Mouse (Mus musculus) myocyte (in vitro differentiated cells): ENCODE results near the gene Klhl25. TPM values are rescaled to one million over a fixed set of nuclear protein-coding genes. Genes with fewer than 3 reads are reported as not detected.

Experiments used
- H3K27me3 ChIP-seq: one replicate; pipeline ENCODE4 v1.6.1; 2011; ENCODE audit not compliant: control insufficient read depth, insufficient read depth, insufficient read length
- H3K36me3 ChIP-seq: one replicate; pipeline ENCODE4 v1.6.1; 2011; ENCODE audit not compliant: control insufficient read depth, insufficient read depth
- H3K4me2 ChIP-seq: one replicate; pipeline ENCODE4 v1.6.1; 2011; ENCODE audit warnings: low read depth, control low read depth
- H3K4me3 ChIP-seq: one replicate; pipeline ENCODE4 v1.5.1; 2011; ENCODE audit warnings: mild to moderate bottlenecking, control low read depth, moderate library complexity
- H3K79me2 ChIP-seq: one replicate; pipeline ENCODE4 v1.6.1; 2011; ENCODE audit not compliant: control insufficient read depth, insufficient read depth
- H3ac ChIP-seq: one replicate; pipeline ENCODE4 v1.6.1; 2011; ENCODE audit not compliant: control insufficient read depth, insufficient read length
- CEBPB ChIP-seq: IDR thresholded peaks from 2 replicates; pipeline ENCODE4 v1.6.1; 2011; ENCODE audit warnings: mild to moderate bottlenecking, moderate library complexity; ENCODE audit not compliant: poor library complexity, insufficient read depth, severe bottlenecking
- E2F4 ChIP-seq: IDR thresholded peaks from one replicate; pipeline ENCODE4 v1.6.1; 2011; ENCODE audit warnings: mild to moderate bottlenecking, control low read depth, moderate library complexity; ENCODE audit not compliant: insufficient read depth
- MAX ChIP-seq: IDR thresholded peaks from one replicate; pipeline ENCODE4 v1.6.1; 2011; ENCODE audit warnings: low read depth, mild to moderate bottlenecking, control low read depth
- MYOD1 ChIP-seq, 3 experiments: IDR thresholded peaks; one replicate each; pipeline ENCODE4 v1.6.1; 2011; ENCODE audit warnings: control low read depth in 2 of 3, low read depth in 2 of 3, mild to moderate bottlenecking in 2 of 3, moderate library complexity in 1 of 3; ENCODE audit not compliant: insufficient read length in 2 of 3, control insufficient read depth in 1 of 3
- MYOG ChIP-seq, 3 experiments: IDR thresholded peaks; one replicate each; pipeline ENCODE4 v1.6.1; 2011; ENCODE audit warnings: control low read depth in 2 of 3, low read depth in 2 of 3, mild to moderate bottlenecking in 2 of 3; ENCODE audit not compliant: insufficient read length in 2 of 3, control insufficient read depth in 1 of 3, insufficient read depth in 1 of 3
- POLR2A ChIP-seq: IDR thresholded peaks from one replicate; pipeline ENCODE4 v1.6.1; 2011; ENCODE audit warnings: low read depth, mild to moderate bottlenecking, control low read depth, moderate library complexity; ENCODE audit not compliant: insufficient read length
- POLR2AphosphoS2 ChIP-seq: IDR thresholded peaks from one replicate; pipeline ENCODE4 v1.6.1; 2011; ENCODE audit warnings: low read depth, control low read depth; ENCODE audit not compliant: insufficient read length
- REST ChIP-seq: IDR thresholded peaks from one replicate; pipeline ENCODE4 v1.6.1; 2011; ENCODE audit warnings: mild to moderate bottlenecking, control low read depth, moderate library complexity; ENCODE audit not compliant: insufficient read depth, insufficient read length
- SRF ChIP-seq: IDR thresholded peaks from one replicate; pipeline ENCODE4 v1.6.1; 2011; ENCODE audit warnings: low read depth; ENCODE audit not compliant: control insufficient read depth, insufficient read length
- TCF12 ChIP-seq: IDR thresholded peaks from one replicate; pipeline ENCODE4 v1.6.1; 2011; ENCODE audit warnings: mild to moderate bottlenecking, control low read depth; ENCODE audit not compliant: poor library complexity, insufficient read depth, severe bottlenecking
- TCF3 ChIP-seq: IDR thresholded peaks from one replicate; pipeline ENCODE4 v1.6.1; 2011; ENCODE audit warnings: low read depth, control low read depth; ENCODE audit not compliant: insufficient read length
- USF1 ChIP-seq: IDR thresholded peaks from one replicate; pipeline ENCODE4 v1.6.1; 2011; ENCODE audit warnings: low read depth, mild to moderate bottlenecking, control low read depth, moderate library complexity
- polyA plus RNA-seq: library from polyadenylated mRNA; unstranded; fragments of >200 nt; fragmentation: generic; extraction: Trizol; gene quantifications from one replicate; pipeline ENCODE4 v1.2.1, GENCODE M21; 2012; ENCODE audit warnings: missing spikeins

The Klhl25 gene
- polyA plus RNA-seq, 1 experiment, result 14.6 TPM

GRCm38 (mm10) chr7:75823071-75823470 lies 25.0 kb upstream of the Klhl25 start:
- no peak for TF ChIP-seq MYOD1 (IDR thresholded peaks at IDR 0.05; ENCODE audit: control insufficient read depth in 1 of 3, insufficient read length in 2 of 3, low read depth in 2 of 3)
- no peak for TF ChIP-seq POLR2A
- no peak for TF ChIP-seq E2F4
- TF ChIP-seq MAX, result no peak
- no peak for TF ChIP-seq TCF12
- TF ChIP-seq SRF, result no peak
- no peak for TF ChIP-seq CEBPB
- no peak for TF ChIP-seq MYOG (IDR thresholded peaks at IDR 0.05; ENCODE audit: control insufficient read depth in 1 of 3, insufficient read depth in 1 of 3, insufficient read length in 2 of 3, low read depth in 2 of 3)
- H3K4me2 ChIP-seq, result no peak overlapping the region

DNA sequence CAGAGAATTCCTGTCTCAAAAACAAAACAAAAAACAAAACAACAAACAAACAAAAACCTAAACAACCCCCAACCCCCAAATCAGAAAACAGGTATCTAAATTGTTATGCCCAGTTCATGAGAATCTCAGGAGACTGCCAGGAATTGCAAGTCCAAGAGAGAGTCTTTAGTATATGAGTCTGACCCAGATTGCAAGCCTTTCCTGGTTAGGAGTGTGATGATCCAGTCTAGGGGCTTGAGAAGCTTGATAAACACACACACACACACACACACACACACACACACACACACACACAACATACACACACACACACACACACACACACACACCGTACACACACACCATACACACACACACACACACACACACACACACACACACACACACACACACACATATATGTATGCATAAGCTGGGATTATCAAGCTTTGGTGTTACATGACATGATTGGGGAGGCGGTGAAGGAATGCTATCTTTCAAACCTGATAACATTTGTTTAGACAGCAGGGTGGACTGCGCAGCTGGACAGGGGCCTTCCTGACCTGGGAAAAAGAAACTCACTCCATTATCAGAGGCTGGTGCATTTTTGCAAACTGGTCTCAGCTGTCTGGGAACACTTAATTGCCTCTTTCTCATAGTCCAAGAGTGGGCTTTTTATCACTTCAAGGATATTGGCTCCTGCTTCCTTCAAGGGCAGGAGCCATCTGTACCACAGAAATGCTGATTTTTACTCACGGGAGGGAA lies 21.6 kb upstream of the Klhl25 start:
- Histone ChIP-seq H3K4me2 (no peak overlapping the region), H3K36me3 (no peaks in the 10 kb centered on the region), H3K27me3 (no peaks in the 10 kb centered on the region), H3K4me3 (no peak overlapping the region), H3K79me2 (no peaks in the 10 kb centered on the region), H3ac (no peak overlapping the region)
- no peak for TF ChIP-seq REST
- TF ChIP-seq USF1, result no peak
- TF ChIP-seq TCF3, result no peak

More at GRCm38 (mm10) chr7:75823071-75823470, 25.0 kb upstream of the Klhl25 start:
- no peak overlapping the region for H3K4me3 ChIP-seq
- no peaks in the 10 kb centered on the region for H3K27me3 ChIP-seq
- H3ac ChIP-seq, result no peak overlapping the region
- H3K36me3 ChIP-seq, result no peaks in the 10 kb centered on the region
- no peaks in the 10 kb centered on the region for H3K79me2 ChIP-seq

DNA sequence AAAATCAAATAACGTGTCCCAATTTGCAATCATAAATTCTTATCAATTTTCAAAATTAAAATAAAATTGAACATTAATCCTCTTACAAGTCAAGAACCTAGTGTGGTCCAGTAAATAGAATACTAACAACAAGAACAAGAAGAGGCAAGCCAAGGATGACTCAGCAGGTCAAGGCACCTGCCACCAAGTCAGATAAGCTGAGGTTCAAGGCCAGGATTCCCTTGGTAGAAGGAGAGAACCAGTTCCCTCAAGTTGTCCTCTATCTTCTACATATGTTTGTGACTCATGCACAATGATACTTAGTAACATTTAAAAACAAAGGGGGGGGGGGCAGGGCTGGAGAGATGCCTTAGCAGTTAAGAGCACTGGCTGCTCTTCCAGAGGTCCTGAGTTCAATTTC lies 20.8 kb upstream of the Klhl25 start:
- no peaks in the 10 kb centered on the region for H3K36me3 ChIP-seq
- H3K79me2 ChIP-seq, result no peaks in the 10 kb centered on the region
- no peak overlapping the region for H3ac ChIP-seq
- no peak overlapping the region for H3K4me2 ChIP-seq
- TF ChIP-seq TCF3 (no peak), CEBPB (no peak), POLR2A (no peak), MAX (no peak), MYOD1 (IDR thresholded peaks at IDR 0.05; ENCODE audit: control insufficient read depth in 1 of 3, insufficient read length in 2 of 3, low read depth in 2 of 3) (no peak), MYOG (IDR thresholded peaks at IDR 0.05; ENCODE audit: control insufficient read depth in 1 of 3, insufficient read depth in 1 of 3, insufficient read length in 2 of 3, low read depth in 2 of 3) (no peak), USF1 (no peak), REST (no peak), SRF (no peak), POLR2AphosphoS2 (no peak), TCF12 (no peak)
- no peaks in the 10 kb centered on the region for H3K27me3 ChIP-seq
- H3K4me3 ChIP-seq, result no peak overlapping the region

GRCm38 (mm10) chr7:75827850-75828249 lies 20.3 kb upstream of the Klhl25 start:
- no peaks in the 10 kb centered on the region for H3K36me3 ChIP-seq
- no peaks in the 10 kb centered on the region for H3K79me2 ChIP-seq
- no peak overlapping the region for H3K4me2 ChIP-seq
- no peak overlapping the region for H3ac ChIP-seq
- no peak overlapping the region for H3K4me3 ChIP-seq
- H3K27me3 ChIP-seq, result no peaks in the 10 kb centered on the region
- no peak for TF ChIP-seq TCF3
- no peak for TF ChIP-seq TCF12
- no peak for TF ChIP-seq USF1
- TF ChIP-seq MAX, result no peak
- TF ChIP-seq SRF, result no peak
- TF ChIP-seq MYOD1 (IDR thresholded peaks at IDR 0.05; ENCODE audit: control insufficient read depth in 1 of 3, insufficient read length in 2 of 3, low read depth in 2 of 3), result no peak
- no peak for TF ChIP-seq POLR2AphosphoS2
- TF ChIP-seq MYOG (IDR thresholded peaks at IDR 0.05; ENCODE audit: control insufficient read depth in 1 of 3, insufficient read depth in 1 of 3, insufficient read length in 2 of 3, low read depth in 2 of 3), result no peak
- no peak for TF ChIP-seq REST
- TF ChIP-seq POLR2A, result no peak
- TF ChIP-seq E2F4, result no peak
- no peak for TF ChIP-seq CEBPB

DNA sequence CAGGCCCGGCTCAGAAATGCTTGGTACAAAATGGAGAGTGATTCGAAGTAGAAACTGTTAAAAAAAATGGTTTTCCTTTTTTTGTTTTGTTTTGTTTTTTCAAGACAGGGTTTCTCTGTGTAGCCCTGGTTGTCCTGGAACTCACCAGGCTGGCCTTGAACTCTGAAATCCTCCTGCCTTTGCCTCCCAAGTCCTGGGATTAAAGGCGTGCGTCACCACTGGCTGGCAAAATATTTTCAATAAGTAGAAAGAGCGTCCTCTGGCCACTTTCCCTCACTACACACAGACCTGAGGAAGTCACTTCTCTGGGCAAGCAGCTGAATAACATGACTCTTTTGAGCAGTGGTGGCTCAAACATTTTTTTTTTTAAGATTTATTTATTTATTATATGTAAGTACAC lies 19.6 kb upstream of the Klhl25 start:
- no peaks in the 10 kb centered on the region for H3K27me3 ChIP-seq
- H3K79me2 ChIP-seq, result no peaks in the 10 kb centered on the region
- no peak for TF ChIP-seq POLR2AphosphoS2
- TF ChIP-seq CEBPB, result no peak
- TF ChIP-seq MAX, result no peak
- TF ChIP-seq E2F4, result no peak
- no peak for TF ChIP-seq TCF3
- TF ChIP-seq REST, result no peak
- TF ChIP-seq POLR2A, result no peak
- TF ChIP-seq TCF12, result no peak
- no peaks in the 10 kb centered on the region for H3K36me3 ChIP-seq
- no peak overlapping the region for H3K4me3 ChIP-seq
- no peak overlapping the region for H3ac ChIP-seq
- H3K4me2 ChIP-seq, result no peak overlapping the region
